Mouse (Mus musculus): ENCODE measurements around the gene Rora.

- TF ChIP-seq CTCF (IDR thresholded peaks at IDR 0.05; ENCODE audit: low read depth, low read length), result no peak
- no peak for TF ChIP-seq POLR2A (IDR thresholded peaks at IDR 0.05; ENCODE audit: extremely low read depth, insufficient read depth, low read length)
These were observed 290.4 kb downstream of the Rora start for GRCm38 (mm10) chr9:68944026-68944425.
